Mouse (Mus musculus) heart, postnatal 4 days (tissue): Measurements from ENCODE around the gene Mdh2. TPM values are rescaled to one million over a fixed set of nuclear protein-coding genes. Genes with fewer than 3 reads are reported as not detected.

Experiments used
- DNase-seq: peaks from one replicate; pipeline ENCODE4 v3.0.0; 2021
- total RNA-seq, 2 experiments: library from RNA; stranded (reverse); gene quantifications; 2 replicates each; pipeline ENCODE4 v1.2.3; 2021

Mdh2 gene
- total RNA-seq = 1,000 to 10,000 TPM; 1,387 to 1,444 TPM

DNA sequence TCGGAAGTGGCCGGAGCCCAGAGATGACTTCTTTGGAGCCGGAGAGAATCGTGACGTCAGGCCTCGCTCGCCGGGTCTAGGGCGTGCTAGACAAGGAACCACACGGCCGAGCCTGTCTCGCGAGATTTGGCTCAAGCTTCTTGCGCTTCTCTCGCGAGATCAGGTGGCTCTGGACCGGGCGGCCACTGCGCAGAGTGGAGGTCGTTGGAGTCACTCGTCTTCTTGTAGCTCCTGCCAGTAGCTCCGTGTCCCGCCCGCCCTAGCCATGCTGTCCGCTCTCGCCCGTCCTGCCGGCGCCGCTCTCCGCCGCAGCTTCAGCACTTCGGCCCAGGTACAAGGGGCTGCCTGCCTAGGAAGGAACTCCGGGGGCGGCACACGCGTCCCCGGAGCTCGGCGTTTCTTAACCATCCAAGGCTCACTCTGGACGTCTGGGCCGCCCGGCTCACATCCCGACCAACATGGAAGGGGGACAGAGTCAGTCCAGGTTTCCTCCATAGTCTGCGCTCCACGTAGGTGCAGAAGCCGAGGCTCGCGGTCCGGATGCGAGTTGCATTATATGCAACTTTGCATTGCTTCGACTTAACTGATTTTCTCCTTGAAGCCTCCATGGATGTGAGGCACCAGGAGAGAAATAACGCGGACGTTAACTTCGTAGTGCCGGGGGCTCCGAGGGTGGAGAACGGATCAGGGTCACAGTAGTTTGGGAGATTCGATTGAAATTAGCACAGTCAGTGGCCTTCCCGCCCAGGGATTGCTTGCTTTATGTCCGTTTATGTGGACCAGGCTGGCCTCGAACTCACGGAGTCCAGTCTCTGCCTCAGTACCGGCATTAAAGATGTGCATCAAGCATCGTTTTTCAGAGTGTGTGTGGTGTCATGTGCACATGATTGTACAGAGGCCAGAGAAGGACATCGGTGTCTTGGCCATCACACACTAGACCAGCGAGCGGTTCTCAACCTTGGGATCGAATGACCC, at the start of gene Mdh2:
Mdh2 (plus strand) TSS at position 10 of the 975 bp plus-strand sequence.
- DNase-seq = peak; percentile 100

DNA sequence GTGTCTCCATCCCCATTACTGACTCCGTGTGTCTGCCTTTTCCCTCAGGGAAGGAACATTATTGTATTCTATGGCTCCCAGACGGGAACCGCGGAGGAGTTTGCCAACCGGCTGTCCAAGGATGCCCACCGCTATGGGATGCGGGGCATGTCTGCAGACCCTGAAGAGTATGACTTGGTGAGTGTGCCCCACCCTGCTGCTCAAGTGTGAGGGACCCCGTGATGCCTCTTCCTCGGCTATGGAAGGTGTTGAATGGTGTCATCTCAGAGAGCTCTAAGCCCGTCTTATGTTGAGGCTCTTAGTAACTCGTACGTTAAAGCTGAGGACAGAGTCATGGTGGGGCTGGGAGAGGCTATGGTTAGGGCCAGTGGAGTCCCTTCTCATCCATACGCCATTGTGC, 48.9 kb upstream of the Mdh2 start:
- DNase-seq = no peak

DNA sequence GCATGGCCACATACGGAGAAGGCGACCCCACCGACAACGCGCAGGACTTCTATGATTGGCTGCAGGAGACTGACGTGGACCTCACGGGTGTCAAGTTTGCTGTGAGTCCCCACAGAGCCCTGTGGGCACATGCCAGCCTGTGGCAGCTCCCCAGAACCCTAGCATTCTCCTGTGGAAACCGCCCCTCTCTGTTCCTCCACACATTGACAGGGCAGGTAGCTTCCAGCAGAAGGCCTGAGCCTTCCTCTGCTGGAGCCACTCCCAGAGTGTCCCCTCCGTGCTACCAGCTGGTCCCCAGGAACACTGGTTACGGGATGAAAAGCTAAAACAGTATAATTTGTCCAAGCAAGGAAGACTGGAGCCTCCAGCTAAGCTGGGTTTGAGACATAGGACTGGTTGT, 48.0 kb upstream of the Mdh2 start:
- no peak for DNase-seq

DNA sequence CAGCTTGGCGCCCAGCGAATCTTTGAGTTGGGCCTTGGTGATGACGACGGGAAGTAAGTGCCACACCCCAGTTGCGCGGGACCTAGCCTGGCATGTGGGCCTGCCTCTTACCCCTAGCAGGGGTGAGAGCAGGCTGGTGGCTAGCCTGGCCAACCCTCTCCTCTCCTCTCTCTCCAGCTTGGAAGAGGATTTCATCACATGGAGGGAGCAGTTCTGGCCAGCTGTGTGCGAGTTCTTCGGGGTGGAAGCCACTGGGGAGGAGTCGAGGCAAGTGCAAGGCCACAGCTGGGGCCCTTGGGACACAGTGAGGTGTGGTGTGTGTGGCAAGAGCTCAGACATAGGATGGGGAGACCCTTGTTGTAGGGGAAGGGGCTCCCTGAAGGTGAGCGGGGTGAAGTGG, 47.4 kb upstream of the Mdh2 start:
- no peak for DNase-seq

DNA sequence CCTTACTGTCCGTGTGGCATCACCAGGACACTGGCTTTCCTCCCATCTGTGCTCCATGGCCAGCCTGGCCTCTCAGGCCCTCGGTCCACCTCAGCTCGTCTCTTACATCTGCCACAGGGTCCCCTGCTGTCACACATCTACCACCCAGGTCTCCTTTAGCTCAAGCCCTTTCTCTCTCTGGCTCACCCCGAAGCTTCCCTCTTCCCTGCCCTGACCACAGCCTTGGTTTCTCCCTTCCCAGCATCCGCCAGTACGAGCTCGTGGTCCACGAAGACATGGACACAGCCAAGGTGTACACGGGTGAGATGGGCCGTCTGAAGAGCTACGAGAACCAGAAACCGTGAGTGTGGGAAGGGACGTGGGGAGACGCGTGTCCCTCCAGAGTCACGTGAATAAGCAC, 47.0 kb upstream of the Mdh2 start:
- no peak for DNase-seq

DNA sequence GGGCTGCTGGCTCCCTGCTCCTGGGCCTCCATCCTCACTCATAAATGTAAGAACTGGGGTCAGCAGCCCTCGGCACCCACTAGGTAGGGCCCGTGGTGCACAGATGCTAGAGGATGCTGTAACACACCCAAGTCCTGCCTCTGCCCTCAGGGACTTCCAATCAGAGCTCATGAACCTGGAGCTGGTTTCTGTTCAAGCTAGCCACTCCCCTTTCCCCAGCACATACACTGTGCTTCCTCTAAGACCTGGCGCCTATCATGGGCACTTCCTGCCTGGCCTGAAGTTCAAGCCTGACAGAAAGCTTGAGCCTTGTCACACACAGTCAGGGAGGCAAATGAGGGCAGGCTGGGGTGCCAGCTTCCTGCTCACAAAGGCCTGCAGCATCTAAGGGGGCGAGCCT, 45.2 kb upstream of the Mdh2 start:
- no peak for DNase-seq

DNA sequence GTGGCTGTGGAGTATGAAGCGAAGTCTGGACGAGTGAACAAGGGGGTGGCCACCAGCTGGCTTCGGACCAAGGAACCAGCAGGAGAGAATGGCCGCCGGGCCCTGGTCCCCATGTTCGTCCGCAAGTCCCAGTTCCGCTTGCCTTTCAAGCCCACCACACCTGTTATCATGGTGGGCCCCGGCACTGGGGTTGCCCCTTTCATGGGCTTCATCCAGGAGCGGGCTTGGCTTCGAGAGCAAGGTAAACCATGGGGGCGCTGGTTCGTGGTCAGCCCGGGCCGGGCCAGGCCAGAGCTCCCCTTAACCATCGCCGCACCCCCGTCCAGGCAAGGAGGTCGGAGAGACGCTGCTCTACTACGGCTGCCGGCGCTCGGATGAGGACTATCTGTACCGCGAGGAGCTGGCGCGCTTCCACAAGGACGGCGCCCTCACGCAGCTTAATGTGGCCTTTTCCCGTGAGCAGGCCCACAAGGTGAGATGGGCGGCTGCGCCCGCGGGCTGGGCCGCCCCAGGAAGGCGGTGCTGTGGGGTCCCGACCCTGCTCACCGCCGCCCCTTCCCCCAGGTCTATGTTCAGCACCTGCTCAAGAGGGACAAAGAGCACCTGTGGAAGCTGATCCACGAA, 44.1 kb upstream of the Mdh2 start:
- no peak for DNase-seq

DNA sequence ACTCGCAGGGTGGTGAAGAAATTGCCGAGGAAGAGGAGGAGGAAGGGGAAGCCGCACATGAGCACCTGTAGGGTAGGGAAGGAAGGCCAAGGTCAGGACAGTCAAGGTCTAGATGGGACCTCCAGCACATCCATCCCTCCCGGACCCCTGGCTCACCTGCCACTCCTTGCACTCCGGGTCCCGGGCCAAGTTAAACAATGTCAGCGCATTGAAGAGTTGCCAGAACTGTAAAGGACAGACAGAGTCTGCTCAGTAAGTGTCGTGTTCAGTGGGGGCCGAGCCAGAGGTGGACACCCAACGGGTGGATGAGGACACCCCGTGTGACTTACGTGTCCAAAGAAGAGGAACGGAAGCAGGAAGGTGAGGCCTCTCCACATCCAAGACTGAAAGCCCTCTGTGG, 42.5 kb upstream of the Mdh2 start:
- no peak for DNase-seq

DNA sequence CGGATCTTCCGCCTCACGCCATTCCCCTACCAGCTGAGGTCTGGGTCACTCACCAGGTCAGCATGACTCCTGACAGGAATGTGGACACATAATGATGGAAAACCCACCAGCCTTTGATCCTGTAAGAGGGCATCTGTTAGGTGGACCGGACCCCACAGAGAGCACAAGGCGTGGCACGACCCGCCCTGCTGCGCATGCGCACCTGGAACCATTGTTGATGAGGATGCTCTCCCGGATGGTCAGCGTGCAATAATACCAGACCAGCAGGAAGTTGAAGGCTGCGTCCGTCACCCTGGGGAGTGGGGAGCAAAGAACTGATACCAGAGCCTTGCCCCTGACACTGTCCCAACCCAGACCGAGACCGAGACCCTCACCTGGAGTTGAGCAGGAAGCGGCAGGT, 41.7 kb upstream of the Mdh2 start:
- DNase-seq = no peak

DNA sequence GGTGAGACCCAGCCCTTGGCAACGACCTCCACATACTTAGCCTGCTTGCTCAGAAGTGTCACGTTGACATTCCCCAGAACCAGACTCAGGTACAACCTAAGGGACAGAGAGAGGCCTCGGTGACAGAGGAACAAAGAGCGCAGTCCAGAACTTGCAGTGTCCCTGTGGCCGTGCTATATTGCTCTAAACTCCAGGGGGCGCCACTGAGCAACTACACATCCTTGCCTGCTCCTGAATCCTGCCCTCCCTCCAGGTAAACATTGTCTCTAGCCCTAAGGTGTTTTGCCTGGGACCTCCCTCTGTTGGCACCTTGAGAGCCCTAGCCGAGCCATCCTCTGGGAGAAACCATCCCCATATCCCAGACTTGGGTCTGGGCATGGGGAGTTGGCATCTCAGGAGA, 41.1 kb upstream of the Mdh2 start:
- no peak for DNase-seq

DNA sequence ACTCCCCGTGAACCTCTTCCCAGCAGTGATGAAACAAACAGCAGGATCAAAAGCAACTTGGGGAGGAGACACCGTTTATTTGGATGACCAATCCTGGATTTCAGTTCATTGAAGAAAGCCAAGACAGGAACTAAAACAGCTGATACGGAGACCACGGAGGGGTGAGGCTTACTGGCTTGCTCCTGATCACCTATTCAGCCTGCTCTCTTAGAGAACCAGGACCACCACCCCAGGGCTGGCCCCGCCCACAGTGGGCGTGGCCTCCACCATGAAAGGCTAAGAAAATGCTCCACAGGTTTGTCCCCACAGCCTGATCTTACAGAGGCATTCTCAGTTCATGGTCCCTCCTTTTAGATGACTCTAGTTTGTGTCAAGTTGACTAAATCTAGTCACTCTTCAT, 40.0 kb upstream of the Mdh2 start:
- no peak for DNase-seq

DNA sequence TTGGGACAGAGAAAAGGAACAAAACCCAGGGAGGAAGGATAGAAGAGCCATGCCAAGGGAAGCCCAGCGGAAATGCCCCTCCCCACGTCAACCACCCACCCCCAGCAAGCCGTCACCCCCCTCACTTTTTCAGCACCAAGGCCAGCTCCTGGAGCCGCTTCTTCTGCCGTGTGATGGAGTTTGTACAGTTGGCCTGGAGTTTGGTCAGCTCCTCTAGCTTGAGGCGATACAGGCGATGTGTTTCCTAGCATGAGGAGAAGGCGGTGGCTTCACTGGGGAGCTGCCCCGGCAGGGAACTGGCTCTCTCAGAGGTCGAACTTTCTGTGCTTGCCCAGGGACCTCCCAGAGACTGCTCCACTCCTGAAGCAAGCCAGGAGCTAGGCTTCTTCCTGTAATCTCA, 36.1 kb upstream of the Mdh2 start:
- DNase-seq = peak; percentile 45

DNA sequence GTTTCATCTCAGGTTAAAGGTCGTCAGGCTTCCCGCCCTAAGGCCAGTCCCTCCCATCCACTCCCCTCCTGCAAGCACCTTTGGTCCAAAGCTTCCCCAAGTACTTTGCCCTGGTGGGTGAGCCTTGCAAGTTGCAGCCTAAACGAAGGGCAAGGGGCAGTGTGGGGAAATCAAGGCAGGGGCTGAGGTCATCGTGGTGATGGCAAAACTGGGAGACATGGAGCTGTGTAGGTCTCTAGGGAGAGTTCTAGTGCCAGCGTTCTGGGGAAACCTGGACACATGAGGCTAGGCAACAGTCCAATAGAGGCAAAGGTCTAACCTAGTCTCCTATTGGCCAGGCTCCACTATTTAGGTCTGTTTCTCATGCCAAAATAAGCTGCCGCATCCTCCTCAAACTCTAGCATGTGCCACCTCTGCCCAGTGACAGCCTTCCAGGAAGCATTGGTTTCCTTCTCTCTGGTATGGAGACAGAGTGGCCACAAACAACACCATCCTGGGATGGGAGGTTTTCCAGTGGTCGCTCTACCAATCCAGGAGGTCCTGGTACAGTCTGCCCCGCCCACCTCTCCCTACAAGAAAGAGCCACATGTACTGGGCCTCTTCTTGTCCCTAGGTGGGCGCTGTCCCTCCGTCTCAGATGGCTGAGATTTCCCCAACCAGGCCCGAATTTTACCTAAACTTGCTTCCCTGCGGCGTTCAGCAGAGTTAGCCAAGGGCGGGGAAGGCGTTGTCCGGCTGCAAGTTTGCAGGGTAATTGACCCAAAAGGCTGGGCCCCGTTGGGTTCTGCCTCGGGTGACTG, 35.1 kb upstream of the Mdh2 start:
- DNase-seq = peak; percentile 41

DNA sequence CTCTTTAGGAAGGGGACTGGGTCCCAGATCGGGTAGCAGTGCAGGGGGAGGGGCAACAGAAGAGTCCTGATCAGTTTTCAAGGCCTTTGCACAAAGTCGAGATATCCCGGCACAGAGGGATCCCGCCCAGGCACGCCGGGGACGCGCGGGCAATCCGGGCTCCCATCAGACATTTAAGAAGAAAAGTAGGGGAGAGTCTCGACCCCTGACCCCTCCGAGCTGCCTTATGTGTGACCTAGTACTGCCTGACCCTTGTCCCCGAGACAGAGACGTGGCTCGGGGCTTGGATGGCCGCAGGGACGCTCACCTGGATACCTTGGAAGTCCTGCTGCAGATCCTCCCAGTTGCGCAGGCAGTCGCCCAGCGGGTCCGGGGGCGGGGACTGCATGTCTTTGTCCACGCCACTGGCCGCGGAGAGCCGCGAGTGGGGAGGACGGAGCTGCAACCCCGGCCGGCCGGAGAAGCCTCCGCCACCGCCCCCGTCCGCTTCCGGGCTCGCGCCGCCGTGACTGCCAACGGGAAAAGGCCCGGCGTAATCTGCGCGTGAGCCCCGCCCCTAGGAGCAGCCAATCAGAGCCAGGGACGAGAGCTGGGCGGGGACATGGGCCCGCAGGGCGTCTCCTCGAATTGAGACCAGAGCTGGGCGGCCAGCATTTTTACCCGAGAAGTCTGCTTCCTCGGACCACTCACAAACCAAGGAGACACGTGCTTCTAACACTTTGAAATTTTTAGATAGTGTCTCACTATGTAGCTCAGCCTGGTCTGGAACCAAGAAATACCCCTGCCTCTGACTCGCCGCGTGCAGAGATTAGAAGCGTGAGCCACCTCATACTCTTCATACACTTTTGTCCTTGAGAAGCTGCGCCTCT, 34.3 kb upstream of the Mdh2 start, which contains the start of gene Tmem120a:
Tmem120a (minus strand) TSS at position 708 of the 869 bp plus-strand sequence.
- DNase-seq = peak; percentile 97

DNA sequence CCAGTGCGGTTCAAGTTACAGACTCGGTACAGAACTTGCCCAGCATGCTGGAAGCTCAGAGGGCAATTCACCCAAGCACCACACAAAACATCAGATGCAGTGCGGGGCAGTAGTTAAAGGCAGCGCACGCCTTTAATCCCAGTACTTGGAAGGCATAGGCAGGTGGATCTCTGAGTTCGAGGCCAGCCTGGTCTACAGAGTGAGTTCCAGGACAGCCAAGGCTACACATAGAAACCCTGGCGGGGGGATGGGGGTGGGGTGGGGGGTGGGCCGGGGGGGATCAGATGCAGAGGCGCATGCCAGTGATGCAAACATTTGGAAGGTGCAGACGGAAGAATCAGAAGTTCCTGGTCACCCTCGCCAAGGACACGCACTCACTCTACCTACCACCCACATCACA, 33.5 kb upstream of the Mdh2 start:
- DNase-seq = no peak

DNA sequence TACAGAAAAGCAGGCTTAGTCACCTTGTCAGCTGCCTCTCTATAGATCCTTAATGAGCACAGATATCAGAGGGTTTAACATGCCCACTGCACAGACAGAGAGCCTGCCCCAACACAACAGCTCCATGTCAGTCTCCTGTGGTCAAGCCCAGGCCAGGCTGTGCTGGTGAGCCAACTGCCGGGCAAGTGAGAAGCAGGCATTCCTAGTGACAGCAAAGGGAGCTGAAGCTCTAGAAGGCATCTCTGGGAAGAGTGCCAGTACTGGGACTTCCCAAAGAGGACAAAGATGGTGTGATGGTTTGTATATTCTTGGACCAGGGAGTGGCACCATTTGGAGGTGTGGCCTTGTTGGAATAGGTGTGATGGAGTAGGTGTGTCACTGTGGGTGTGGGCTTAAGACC, 27.2 kb upstream of the Mdh2 start:
- DNase-seq = no peak

DNA sequence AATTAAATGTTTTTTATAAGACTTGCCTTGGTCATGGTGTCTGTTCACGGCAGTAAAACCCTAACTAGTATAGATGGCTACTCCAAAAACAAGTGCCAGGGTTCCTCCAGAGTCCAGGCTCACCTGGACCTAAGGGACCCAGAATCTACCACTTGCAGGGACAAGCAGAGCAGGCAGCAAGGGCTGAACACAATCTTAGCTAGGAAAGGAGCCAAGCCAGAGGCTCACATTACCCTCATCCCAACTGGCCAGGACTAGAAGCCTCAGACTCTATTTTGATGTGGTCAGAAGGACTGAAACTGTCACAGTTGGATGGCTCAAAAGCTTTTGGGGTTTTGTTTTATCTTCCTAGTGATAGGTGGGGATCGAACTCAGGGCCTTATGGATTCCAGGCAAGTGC, 26.7 kb upstream of the Mdh2 start:
- no peak for DNase-seq

DNA sequence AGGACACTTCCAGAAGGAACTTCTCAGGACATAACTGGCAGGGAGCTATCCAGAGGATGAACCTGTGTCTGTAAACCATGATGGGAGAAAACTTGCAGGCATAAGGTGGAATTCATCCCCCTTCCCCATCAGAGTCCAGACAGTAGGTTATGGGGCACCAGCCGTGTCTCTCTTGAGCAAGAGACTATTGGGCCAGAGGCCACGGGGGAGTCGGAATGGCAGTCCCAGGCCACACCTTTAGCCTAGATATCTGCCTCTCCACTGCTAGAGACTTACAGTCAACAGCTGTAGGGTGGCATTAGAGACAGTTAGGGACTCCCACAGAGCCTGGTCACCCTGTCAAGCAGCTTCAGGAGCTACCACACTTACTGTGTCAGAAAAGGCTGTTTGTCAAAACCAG, 16.4 kb upstream of the Mdh2 start:
- DNase-seq = no peak

DNA sequence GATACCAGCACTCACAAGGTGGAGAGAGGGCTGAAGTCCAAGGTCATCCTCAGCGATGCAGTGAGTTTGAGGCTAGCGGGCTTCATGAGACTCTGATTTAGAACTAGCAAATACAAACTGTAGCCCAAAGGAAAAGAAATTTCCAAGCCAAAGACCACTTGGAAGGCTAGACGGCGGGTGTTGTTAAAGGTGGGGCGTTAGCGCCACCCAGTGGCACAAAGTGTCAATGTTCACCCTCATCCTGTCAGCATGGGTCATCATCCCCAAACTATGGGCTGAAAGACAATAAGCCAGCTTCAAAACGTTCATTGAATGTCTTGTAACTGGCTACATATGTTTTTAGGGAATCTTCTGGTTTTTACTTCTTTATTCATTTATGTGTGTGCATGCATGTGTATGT, 14.8 kb upstream of the Mdh2 start:
- DNase-seq = peak; percentile 84

DNA sequence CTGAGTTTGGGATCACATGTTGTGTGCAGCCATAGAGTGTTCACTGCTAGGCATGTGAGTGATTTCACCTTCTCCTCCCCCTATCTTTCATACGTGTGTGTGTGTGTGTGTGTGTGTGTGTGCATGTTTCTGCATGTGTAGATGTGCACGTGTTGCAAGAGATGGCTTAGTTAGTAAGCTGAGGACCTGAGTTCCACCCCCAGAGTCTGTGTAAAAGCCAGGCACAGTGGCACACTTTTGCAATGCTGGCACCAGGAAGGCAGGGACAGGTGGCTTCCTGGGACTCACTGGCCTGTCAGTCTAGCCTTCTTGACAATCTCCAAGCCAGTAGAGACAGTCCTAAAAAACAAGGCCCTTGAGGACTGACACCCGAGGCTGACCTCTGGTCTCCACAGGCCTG, 13.3 kb upstream of the Mdh2 start:
- no peak for DNase-seq

DNA sequence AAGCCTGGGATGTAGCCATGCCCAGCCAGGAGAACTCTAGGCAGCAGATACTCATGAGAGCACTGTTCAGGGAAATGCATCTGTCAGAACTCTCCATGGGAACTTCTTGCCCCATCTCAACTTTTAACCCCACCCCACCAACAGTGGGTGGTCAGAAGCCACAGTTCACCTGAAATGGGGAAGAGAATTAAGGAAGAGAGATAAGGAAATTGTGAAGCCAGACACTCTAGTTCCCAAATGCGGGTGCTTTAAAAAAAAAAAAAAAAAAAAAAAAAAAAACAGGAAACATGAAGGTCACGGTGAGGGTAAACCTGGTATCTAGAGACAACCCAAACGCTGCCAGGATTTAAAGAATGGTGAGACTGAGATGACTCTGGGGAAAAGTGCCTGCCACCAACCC, 5.8 kb upstream of the Mdh2 start:
- DNase-seq = no peak

DNA sequence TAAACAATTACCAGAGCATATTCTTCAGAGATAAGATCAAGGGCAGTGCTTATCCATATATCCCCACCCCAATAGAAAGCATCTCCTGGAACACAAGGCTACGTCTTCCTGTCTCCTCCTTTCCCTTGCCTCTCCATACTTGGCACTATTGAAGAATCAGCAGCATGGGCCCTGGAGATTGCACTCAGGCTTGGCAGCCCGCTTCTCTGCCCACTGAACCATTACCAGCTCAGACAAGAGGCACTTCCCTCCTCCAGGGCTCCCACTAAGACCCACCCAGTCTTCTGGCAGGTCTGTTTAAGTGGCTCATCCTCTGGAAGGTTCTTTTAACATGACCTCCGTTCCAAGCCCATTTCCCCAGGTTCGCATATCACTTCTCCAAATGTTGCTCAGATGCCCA, 1.7 kb upstream of the Mdh2 start:
- no peak for DNase-seq
